Mouse (Mus musculus) thymus, adult 2 months (tissue): ENCODE measurements around the gene Cipc.

Experiments used
- CTCF ChIP-seq: fragments of 200-500 bp; IDR thresholded peaks from 2 replicates; pipeline ENCODE4 v1.5.1; 2012; ENCODE audit warnings: mild to moderate bottlenecking, control low read depth, low read length, moderate library complexity, borderline replicate concordance; ENCODE audit not compliant: control insufficient read depth, poor library complexity, insufficient read depth; ENCODE audit errors: extremely low read depth
- POLR2A ChIP-seq: fragments of 200-500 bp; IDR thresholded peaks from 2 replicates; pipeline ENCODE4 v1.6.1; 2012; ENCODE audit warnings: mild to moderate bottlenecking, low read length, control low read depth, moderate library complexity; ENCODE audit not compliant: control insufficient read depth, poor library complexity, insufficient read depth; ENCODE audit errors: extremely low read depth

DNA sequence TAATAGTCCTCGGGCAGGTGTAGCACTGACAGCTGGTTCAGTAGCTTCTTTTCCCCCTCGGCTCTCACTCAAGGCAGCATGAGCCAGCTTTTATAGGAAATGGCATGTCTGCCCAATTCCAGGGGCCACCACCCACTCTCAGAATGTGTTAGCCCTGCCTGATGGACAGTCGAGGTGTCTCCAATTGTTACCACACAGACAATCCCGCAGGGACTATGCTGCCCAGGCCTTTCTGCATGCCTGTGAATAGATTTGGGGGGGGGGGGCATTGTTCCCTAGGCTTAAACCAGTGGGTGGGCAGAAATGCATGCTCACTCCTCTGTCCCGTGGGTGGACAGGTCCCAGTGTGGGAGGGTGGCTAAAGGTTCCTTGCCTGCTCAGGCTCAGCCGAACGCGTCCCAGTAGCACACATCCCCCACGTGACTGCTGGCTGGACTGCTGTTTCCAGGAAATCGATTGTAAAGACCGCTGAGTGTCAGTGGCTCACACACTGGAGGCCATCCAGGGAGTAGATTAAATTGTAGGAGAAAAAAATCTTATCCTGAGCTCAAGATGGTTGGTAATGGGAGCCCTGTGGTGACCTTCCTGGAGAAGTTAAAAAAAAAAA is 28.4 kb upstream of the Cipc start:
- TF ChIP-seq CTCF (no peak), POLR2A (no peak)
